Mouse (Mus musculus): ENCODE data around the gene Pfn2. TPM values are rescaled to one million over a fixed set of nuclear protein-coding genes. Genes with fewer than 3 reads are reported as not detected.
A peak's percentile ranks its signal among the peaks of the same experiment; 100 is the strongest.

Pfn2 gene
- polyA plus RNA-seq (2015; fragmentation: Nextera tagmentation; extraction: Ambion mirVana), result 42.5 and 43.5 TPM in 2 replicates

GRCm38 (mm10) chr3:57847760-57848185 lies at the start of gene Pfn2:
Gene Pfn2 (minus strand): TSS chr3:57848079.
- peak within 1 kb of the TSS; percentile 95 for H3K4me3 ChIP-seq (ENCODE audit: low read depth, low read length)
- H3K9ac ChIP-seq (ENCODE audit: low read length), result peak within 1 kb of the TSS; percentile 78
- H3K4me2 ChIP-seq (replicated peaks; ENCODE audit: low read depth), result peak within 1 kb of the TSS; percentile 93
- no peaks in the 10 kb centered on the region for H3K4me1 ChIP-seq (replicated peaks; ENCODE audit: control insufficient read depth, insufficient read depth)
- no peaks in the 10 kb centered on the region for H3K36me3 ChIP-seq (ENCODE audit: control insufficient read depth, insufficient read depth, low read length)
- H3K9me3 ChIP-seq (ENCODE audit: control insufficient read depth, low read length), result no peaks in the 10 kb centered on the region
- under 1% methylated on average over 30 of the region's 52 CpGs for WGBS
- DNase-seq (ENCODE audit: low spot score) (peak; percentile 66), ATAC-seq (ENCODE audit: low FRiP score, low TSS enrichment) (peak; percentile 84)
- H3K27ac ChIP-seq (replicated peaks), result peak within 1 kb of the TSS; percentile 88
- TF ChIP-seq EP300 (optimal IDR thresholded peaks at IDR 0.05) (no peak), CTCF (IDR thresholded peaks at IDR 0.05; ENCODE audit: low read depth) (no peak)
- no peaks in the 10 kb centered on the region for H3K27me3 ChIP-seq (ENCODE audit: control insufficient read depth, insufficient read depth, low read length)

- no peaks in the 10 kb centered on the region for H3K9me3 ChIP-seq (ENCODE audit: control insufficient read depth, low read length)
- no peak for ATAC-seq (ENCODE audit: low FRiP score, low TSS enrichment)
- TF ChIP-seq EP300 (optimal IDR thresholded peaks at IDR 0.05) (no peak), CTCF (IDR thresholded peaks at IDR 0.05; ENCODE audit: low read depth) (no peak)
- no peaks in the 10 kb centered on the region for H3K36me3 ChIP-seq (ENCODE audit: control insufficient read depth, insufficient read depth, low read length)
- no peak overlapping the region for H3K27ac ChIP-seq (replicated peaks)
- H3K4me1 ChIP-seq (replicated peaks; ENCODE audit: control insufficient read depth, insufficient read depth), result no peaks in the 10 kb centered on the region
- H3K4me2 ChIP-seq (replicated peaks; ENCODE audit: low read depth), result no peak overlapping the region
- no peak overlapping the region for H3K4me3 ChIP-seq (ENCODE audit: low read depth, low read length)
- DNase-seq (ENCODE audit: low spot score), result no peak
- 57% methylated on average over 3 of the region's 3 CpGs for whole genome bisulfite sequencing
- no peak overlapping the region for H3K9ac ChIP-seq (ENCODE audit: low read length)
- H3K27me3 ChIP-seq (ENCODE audit: control insufficient read depth, insufficient read depth, low read length), result no peaks in the 10 kb centered on the region
These were observed 35.1 kb upstream of the Pfn2 start for GRCm38 (mm10) chr3:57882945-57883344.

- H3K9me3 ChIP-seq (ENCODE audit: control insufficient read depth, low read length), result no peaks in the 10 kb centered on the region
- no peaks in the 10 kb centered on the region for H3K4me1 ChIP-seq (replicated peaks; ENCODE audit: control insufficient read depth, insufficient read depth)
- TF ChIP-seq EP300 (optimal IDR thresholded peaks at IDR 0.05), result no peak
- TF ChIP-seq CTCF (IDR thresholded peaks at IDR 0.05; ENCODE audit: low read depth), result no peak
- under 1% methylated on average over 63 of the region's 104 CpGs for WGBS
- peak; percentile 83 for DNase-seq (ENCODE audit: low spot score)
- H3K9ac ChIP-seq (ENCODE audit: low read length), result peak overlapping the region; percentile 78
- peak; percentile 92 for ATAC-seq (ENCODE audit: low FRiP score, low TSS enrichment)
- no peaks in the 10 kb centered on the region for H3K27me3 ChIP-seq (ENCODE audit: control insufficient read depth, insufficient read depth, low read length)
- H3K4me2 ChIP-seq (replicated peaks; ENCODE audit: low read depth), result peak overlapping the region; percentile 93
- H3K27ac ChIP-seq (replicated peaks), result peak overlapping the region; percentile 88
- no peaks in the 10 kb centered on the region for H3K36me3 ChIP-seq (ENCODE audit: control insufficient read depth, insufficient read depth, low read length)
- H3K4me3 ChIP-seq (ENCODE audit: low read depth, low read length), result peak overlapping the region; percentile 95
These were observed 743 bp downstream of the Pfn2 start for GRCm38 (mm10) chr3:57846912-57847759.

- H3K4me1 ChIP-seq (replicated peaks; ENCODE audit: control insufficient read depth, insufficient read depth), result no peaks in the 10 kb centered on the region
- H3K36me3 ChIP-seq (ENCODE audit: control insufficient read depth, insufficient read depth, low read length), result no peaks in the 10 kb centered on the region
- peak overlapping the region; percentile 95 for H3K4me3 ChIP-seq (ENCODE audit: low read depth, low read length)
- H3K9ac ChIP-seq (ENCODE audit: low read length), result peak overlapping the region; percentile 78
- 4% methylated on average over 9 of the region's 9 CpGs for WGBS
- peak overlapping the region; percentile 88; the same call in 1 of the 2 replicates for H3K27ac ChIP-seq (replicated peaks)
- no peaks in the 10 kb centered on the region for H3K9me3 ChIP-seq (ENCODE audit: control insufficient read depth, low read length)
- DNase-seq (ENCODE audit: low spot score) (no peak), ATAC-seq (ENCODE audit: low FRiP score, low TSS enrichment) (no peak; the same call in 1 of the 2 replicates)
- no peaks in the 10 kb centered on the region for H3K27me3 ChIP-seq (ENCODE audit: control insufficient read depth, insufficient read depth, low read length)
- H3K4me2 ChIP-seq (replicated peaks; ENCODE audit: low read depth), result peak overlapping the region; percentile 93
- TF ChIP-seq EP300 (optimal IDR thresholded peaks at IDR 0.05) (no peak), CTCF (IDR thresholded peaks at IDR 0.05; ENCODE audit: low read depth) (no peak)
These were observed 1.3 kb downstream of the Pfn2 start for GRCm38 (mm10) chr3:57846662-57846911.

- Histone ChIP-seq H3K4me2 (replicated peaks; ENCODE audit: low read depth) (peak overlapping the region; percentile 93), H3K9me3 (ENCODE audit: control insufficient read depth, low read length) (no peaks in the 10 kb centered on the region), H3K9ac (ENCODE audit: low read length) (peak overlapping the region; percentile 27; the same call in 1 of the 2 replicates), H3K36me3 (ENCODE audit: control insufficient read depth, insufficient read depth, low read length) (no peaks in the 10 kb centered on the region), H3K27me3 (ENCODE audit: control insufficient read depth, insufficient read depth, low read length) (no peaks in the 10 kb centered on the region), H3K4me3 (ENCODE audit: low read depth, low read length) (peak overlapping the region; percentile 95), H3K27ac (replicated peaks) (no peak overlapping the region), H3K4me1 (replicated peaks; ENCODE audit: control insufficient read depth, insufficient read depth) (no peaks in the 10 kb centered on the region)
- DNase-seq (ENCODE audit: low spot score) (no peak), ATAC-seq (ENCODE audit: low FRiP score, low TSS enrichment) (no peak)
- 17% methylated on average over 11 of the region's 11 CpGs for WGBS
- TF ChIP-seq EP300 (optimal IDR thresholded peaks at IDR 0.05), result no peak
- peak; percentile 35 for TF ChIP-seq CTCF (IDR thresholded peaks at IDR 0.05; ENCODE audit: low read depth)
These were observed 1.9 kb downstream of the Pfn2 start for GRCm38 (mm10) chr3:57845786-57846661.
